Mouse (Mus musculus) MEL (cell line): ENCODE measurements around the gene Srpx2. TPM values are rescaled to one million over a fixed set of nuclear protein-coding genes. Genes with fewer than 3 reads are reported as not detected.
A peak's percentile ranks its signal among the peaks of the same experiment; 100 is the strongest.

Experiments
- DNase-seq: peaks from one replicate; pipeline ENCODE4 v3.0.0; 2011; ENCODE audit warnings: low read depth, low spot score
- H3K27ac ChIP-seq: 2 replicates; pipeline ENCODE4 v1.5.1; 2012; ENCODE audit warnings: low read depth, mild to moderate bottlenecking, control low read depth, low read length, moderate library complexity; ENCODE audit not compliant: control insufficient read depth
- H3K27me3 ChIP-seq, 2 experiments: fragments of 150-350 bp in 1 of 2; sonication (generic) in 1 of 2; 2 replicates each; pipeline ENCODE4 v1.6.1; 2012; ENCODE audit warnings: low read length in 2 of 2, mild to moderate bottlenecking in 2 of 2, improper control_type of control experiment in 1 of 2, moderate library complexity in 1 of 2; ENCODE audit not compliant: insufficient read depth in 2 of 2, control insufficient read depth in 1 of 2
- H3K36me3 ChIP-seq, 2 experiments: 2 replicates each; pipeline ENCODE4 v1.6.1; 2012 to 2014; ENCODE audit warnings: low read length in 2 of 2, improper control_type of control experiment in 1 of 2, inconsistent platforms in 1 of 2, mild to moderate bottlenecking in 1 of 2; ENCODE audit not compliant: insufficient read depth in 2 of 2, control insufficient read depth in 1 of 2
- H3K4me1 ChIP-seq, 2 experiments: fragments of 150-350 bp in 1 of 2; sonication (generic) in 1 of 2; 2 replicates each; pipeline ENCODE4 v1.6.1; 2012; ENCODE audit warnings: low read length in 2 of 2, improper control_type of control experiment in 1 of 2, mild to moderate bottlenecking in 1 of 2; ENCODE audit not compliant: insufficient read depth in 2 of 2, control insufficient read depth in 1 of 2
- H3K4me3 ChIP-seq, 2 experiments: fragments of 150-350 bp in 1 of 2; sonication (generic) in 1 of 2; 2 replicates each; pipeline ENCODE4 v1.5.1; 2012; ENCODE audit warnings: low read depth in 2 of 2, low read length in 2 of 2, mild to moderate bottlenecking in 2 of 2, moderate library complexity in 2 of 2, control low read depth in 1 of 2, improper control_type of control experiment in 1 of 2; ENCODE audit not compliant: control insufficient read depth in 1 of 2, insufficient read depth in 1 of 2
- H3K79me2 ChIP-seq: 2 replicates; pipeline ENCODE4 v1.6.1; 2012; ENCODE audit warnings: mild to moderate bottlenecking, low read length, moderate library complexity; ENCODE audit not compliant: control insufficient read depth, poor library complexity, insufficient read depth
- H3K9ac ChIP-seq: 2 replicates; pipeline ENCODE4 v1.6.1; 2012; ENCODE audit warnings: low read depth, mild to moderate bottlenecking, control low read depth, low read length, moderate library complexity; ENCODE audit not compliant: control insufficient read depth, poor library complexity, severe bottlenecking
- H3K9me3 ChIP-seq: fragments of 150-350 bp; sonication (generic); replicated peaks from 2 replicates; pipeline ENCODE4 v1.6.1; 2012; ENCODE audit warnings: mild to moderate bottlenecking, low read length, improper control_type of control experiment, moderate library complexity; ENCODE audit not compliant: insufficient read depth
- BHLHE40 ChIP-seq: IDR thresholded peaks from 2 replicates; pipeline ENCODE4 v1.6.1; 2012; ENCODE audit warnings: low read depth, mild to moderate bottlenecking, inconsistent platforms, low read length, improper control_type of control experiment, borderline replicate concordance
- CHD2 ChIP-seq: IDR thresholded peaks from 2 replicates; pipeline ENCODE4 v1.6.1; 2011; ENCODE audit warnings: low read length, improper control_type of control experiment
- CTCF ChIP-seq, 3 experiments: IDR thresholded peaks in 2 of 3; conservative IDR thresholded peaks in 1 of 3; 2 replicates each; pipeline ENCODE4 v1.5.1; 2011 to 2012; ENCODE audit warnings: low read length in 3 of 3, low read depth in 2 of 3, mild to moderate bottlenecking in 2 of 3, improper control_type of control experiment in 1 of 3, inconsistent platforms in 1 of 3, mixed read lengths in 1 of 3, moderate library complexity in 1 of 3; ENCODE audit not compliant: control insufficient read depth in 1 of 3, insufficient read depth in 1 of 3, poor library complexity in 1 of 3, severe bottlenecking in 1 of 3
- E2F4 ChIP-seq: IDR thresholded peaks from 2 replicates; pipeline ENCODE4 v1.6.1; 2011; ENCODE audit warnings: low read depth, low read length, improper control_type of control experiment, borderline replicate concordance
- EP300 ChIP-seq, 2 experiments: IDR thresholded peaks; 2 replicates each; pipeline ENCODE4 v1.6.1; 2011; ENCODE audit warnings: improper control_type of control experiment in 2 of 2, low read length in 2 of 2, low read depth in 1 of 2, mild to moderate bottlenecking in 1 of 2
- GATA1 ChIP-seq: IDR thresholded peaks from 2 replicates; pipeline ENCODE4 v1.6.1; 2011; ENCODE audit warnings: low read depth, low read length, improper control_type of control experiment
- JUND ChIP-seq: IDR thresholded peaks from 2 replicates; pipeline ENCODE4 v1.6.1; 2011; ENCODE audit warnings: low read depth, mild to moderate bottlenecking, improper control_type of control experiment, low read length
- KAT2A ChIP-seq: conservative IDR thresholded peaks from 2 replicates; pipeline ENCODE4 v1.6.1; 2012; ENCODE audit warnings: low read depth, low read length, improper control_type of control experiment, inconsistent platforms
- MAX ChIP-seq: IDR thresholded peaks from 2 replicates; pipeline ENCODE4 v1.6.1; 2011; ENCODE audit warnings: low read length, improper control_type of control experiment
- MAZ ChIP-seq: IDR thresholded peaks from 2 replicates; pipeline ENCODE4 v1.6.1; 2012; ENCODE audit warnings: low read depth, mild to moderate bottlenecking, inconsistent platforms, low read length, improper control_type of control experiment
- MEF2A ChIP-seq: IDR thresholded peaks from 2 replicates; pipeline ENCODE4 v1.6.1; 2014; ENCODE audit warnings: low read depth, mild to moderate bottlenecking, inconsistent platforms, low read length, improper control_type of control experiment; ENCODE audit not compliant: poor library complexity, insufficient replicate concordance, severe bottlenecking; ENCODE audit errors: extremely low read depth
- MXI1 ChIP-seq: IDR thresholded peaks from 2 replicates; pipeline ENCODE4 v1.6.1; 2011; ENCODE audit warnings: mild to moderate bottlenecking, low read depth, low read length, improper control_type of control experiment
- MYC ChIP-seq: IDR thresholded peaks from 2 replicates; pipeline ENCODE4 v1.6.1; 2011; ENCODE audit warnings: low read depth, mild to moderate bottlenecking, low read length, improper control_type of control experiment, moderate library complexity
- NRF1 ChIP-seq: IDR thresholded peaks from 2 replicates; pipeline ENCODE4 v1.6.1; 2014; ENCODE audit warnings: low read depth, mild to moderate bottlenecking, inconsistent platforms, low read length, improper control_type of control experiment, moderate library complexity; ENCODE audit not compliant: poor library complexity, insufficient read depth, severe bottlenecking
- POLR2A ChIP-seq, 2 experiments: IDR thresholded peaks; 2 replicates each; pipeline ENCODE4 v1.6.1; 2011 to 2012; ENCODE audit warnings: low read length in 2 of 2, mild to moderate bottlenecking in 2 of 2, control low read depth in 1 of 2, improper control_type of control experiment in 1 of 2, low read depth in 1 of 2, moderate library complexity in 1 of 2; ENCODE audit not compliant: control insufficient read depth in 1 of 2, insufficient read depth in 1 of 2, poor library complexity in 1 of 2
- POLR2AphosphoS2 ChIP-seq: IDR thresholded peaks from 2 replicates; pipeline ENCODE4 v1.6.1; 2011; ENCODE audit warnings: low read length, improper control_type of control experiment
- POLR2AphosphoS5 ChIP-seq: IDR thresholded peaks from 2 replicates; pipeline ENCODE4 v1.6.1; 2012; ENCODE audit warnings: low read depth, borderline replicate concordance, mild to moderate bottlenecking, inconsistent platforms, low read length, moderate library complexity, mixed read lengths
- RAD21 ChIP-seq: IDR thresholded peaks from 2 replicates; pipeline ENCODE4 v1.6.1; 2011; ENCODE audit warnings: mild to moderate bottlenecking, low read depth, low read length, improper control_type of control experiment
- RCOR1 ChIP-seq: IDR thresholded peaks from 2 replicates; pipeline ENCODE4 v1.6.1; 2012; ENCODE audit warnings: low read depth, mild to moderate bottlenecking, inconsistent platforms, low read length, improper control_type of control experiment
- SIN3A ChIP-seq: IDR thresholded peaks from 2 replicates; pipeline ENCODE4 v1.6.1; 2012; ENCODE audit warnings: low read length, improper control_type of control experiment, inconsistent platforms
- SMC3 ChIP-seq: IDR thresholded peaks from 2 replicates; pipeline ENCODE4 v1.6.1; 2011; ENCODE audit warnings: low read depth, low read length, improper control_type of control experiment
- TAL1 ChIP-seq: IDR thresholded peaks from 2 replicates; pipeline ENCODE4 v1.6.1; 2012; ENCODE audit warnings: mild to moderate bottlenecking, inconsistent platforms, low read length, moderate library complexity, mixed read lengths
- TCF12 ChIP-seq: IDR thresholded peaks from 2 replicates; pipeline ENCODE4 v1.6.1; 2014; ENCODE audit warnings: low read depth, mild to moderate bottlenecking, inconsistent platforms, low read length, improper control_type of control experiment, moderate library complexity
- USF1 ChIP-seq: IDR thresholded peaks from 2 replicates; pipeline ENCODE4 v1.6.1; 2014; ENCODE audit warnings: low read depth, mild to moderate bottlenecking, inconsistent platforms, low read length, improper control_type of control experiment, moderate library complexity
- USF2 ChIP-seq, 2 experiments: IDR thresholded peaks; 2 replicates each; pipeline ENCODE4 v1.6.1; 2011 to 2012; ENCODE audit warnings: improper control_type of control experiment in 2 of 2, low read length in 2 of 2, borderline replicate concordance in 1 of 2, inconsistent platforms in 1 of 2, low read depth in 1 of 2, mild to moderate bottlenecking in 1 of 2; ENCODE audit not compliant: insufficient read depth in 1 of 2
- ZC3H11A ChIP-seq: IDR thresholded peaks from 2 replicates; pipeline ENCODE4 v1.6.1; 2012; ENCODE audit warnings: low read depth, mild to moderate bottlenecking, inconsistent platforms, low read length, improper control_type of control experiment
- ZMIZ1 ChIP-seq: IDR thresholded peaks from 2 replicates; pipeline ENCODE4 v1.6.1; 2012; ENCODE audit warnings: low read depth, mild to moderate bottlenecking, inconsistent platforms, low read length, improper control_type of control experiment, moderate library complexity
- polyA plus RNA-seq, 2 experiments: library from polyadenylated mRNA; stranded (reverse) in 1 of 2; unstranded in 1 of 2; fragments of >175 nt in 1 of 2; fragments of >200 nt in 1 of 2; gene quantifications; 2 replicates each; pipeline versions ENCODE4 v1.2.1 to v1.2.4; 2012; ENCODE audit warnings: low replicate concordance in 2 of 2, low read depth in 1 of 2; ENCODE audit not compliant: insufficient read length in 2 of 2, insufficient read depth in 1 of 2, missing spikeins in 1 of 2
- total RNA-seq: library from RNA; depleted of rRNA; stranded (reverse); fragments of 300-350 nt; gene quantifications from 2 replicates; pipeline ENCODE4 v1.2.3, GENCODE M21; 2012

Srpx2 gene
- total and polyA plus RNA-seq, 3 experiments: not detected

DNA sequence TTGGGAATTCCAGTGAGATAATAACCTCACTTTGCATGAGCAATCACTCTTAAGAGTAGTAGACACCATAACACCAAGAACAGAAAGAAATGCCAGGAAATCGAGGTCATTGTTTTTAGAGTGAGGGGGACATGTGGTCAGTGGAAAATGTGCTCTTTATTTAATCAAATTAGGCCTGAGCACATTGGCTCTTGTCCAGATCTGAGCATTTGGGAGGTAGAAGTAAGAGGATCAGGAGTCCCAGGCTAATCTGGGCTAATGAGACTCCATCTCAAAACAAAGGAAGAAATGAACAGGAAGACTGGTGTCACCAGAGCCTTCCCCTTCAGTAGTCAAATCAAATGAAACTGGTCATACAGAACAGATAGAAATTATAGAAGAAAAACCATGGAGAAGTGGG lies 31.3 kb downstream of the Srpx2 start:
- no peak for DNase-seq
- H3K79me2 ChIP-seq: no peaks in the 10 kb centered on the region
- H3K27me3 ChIP-seq: no peaks in the 10 kb centered on the region; a peak in 2 of 4 replicates
- H3K9me3 ChIP-seq: no peaks in the 10 kb centered on the region
- H3K27ac ChIP-seq: no peak overlapping the region
- TF ChIP-seq CTCF (IDR thresholded peaks at IDR 0.05 in 2 of 3, conservative IDR thresholded peaks at IDR 0.05 in 1 of 3; ENCODE audit: control insufficient read depth in 1 of 3, insufficient read depth in 1 of 3, low read depth in 2 of 3, low read length in 3 of 3, poor library complexity in 1 of 3, severe bottlenecking in 1 of 3) (no peak), MXI1 (no peak), POLR2AphosphoS5 (no peak), NRF1 (no peak), POLR2A (IDR thresholded peaks at IDR 0.05; ENCODE audit: control insufficient read depth in 1 of 2, insufficient read depth in 1 of 2, low read depth in 1 of 2, low read length in 2 of 2, poor library complexity in 1 of 2) (no peak), TCF12 (no peak), USF2 (IDR thresholded peaks at IDR 0.05; ENCODE audit: borderline replicate concordance in 1 of 2, insufficient read depth in 1 of 2, low read depth in 1 of 2, low read length in 2 of 2) (no peak), MAZ (no peak), POLR2AphosphoS2 (no peak), CHD2 (no peak), GATA1 (no peak), KAT2A (no peak), RCOR1 (no peak), USF1 (no peak)
- peaks cover 6 to 9% of the 10 kb centered on the region in 2 experiments; a peak in 3 of 4 replicates for H3K4me1 ChIP-seq
- no peak overlapping the region for H3K9ac ChIP-seq
- H3K36me3 ChIP-seq: peaks cover 0 to 8% of the 10 kb centered on the region in 2 experiments; a peak in 2 of 4 replicates
- H3K4me3 ChIP-seq: no peak overlapping the region

GRCm38 (mm10) chrX:133947427-133947826 lies 39.2 kb downstream of the Srpx2 start:
- Histone ChIP-seq H3K27me3 (peaks cover 9 to 12% of the 10 kb centered on the region in 2 experiments), H3K9ac (no peak overlapping the region), H3K4me3 (no peak overlapping the region), H3K4me1 (no peaks in the 10 kb centered on the region), H3K9me3 (no peaks in the 10 kb centered on the region), H3K36me3 (no peaks in the 10 kb centered on the region), H3K79me2 (no peaks in the 10 kb centered on the region), H3K27ac (no peak overlapping the region)
- peak; percentile 88 for DNase-seq
- TF ChIP-seq RAD21: peak; percentile 100
- no peak for TF ChIP-seq MEF2A
- TF ChIP-seq ZC3H11A: peak; percentile 100
- TF ChIP-seq SIN3A: peak; percentile 50; the same call in 1 of the 2 replicates
- TF ChIP-seq TAL1: no peak
- peak; percentile 22; the same call in 1 of the 2 replicates for TF ChIP-seq MYC
- peak in 2 of 3 experiments; percentile 94 to 96 for TF ChIP-seq CTCF (IDR thresholded peaks at IDR 0.05 in 2 of 3, conservative IDR thresholded peaks at IDR 0.05 in 1 of 3; ENCODE audit: control insufficient read depth in 1 of 3, insufficient read depth in 1 of 3, low read depth in 2 of 3, low read length in 3 of 3, poor library complexity in 1 of 3, severe bottlenecking in 1 of 3)
- TF ChIP-seq E2F4: no peak
- 0 out of 4 replicates have a peak, but pooled peaks of 1 of the 2 experiments have one; percentile 2 for TF ChIP-seq EP300 (IDR thresholded peaks at IDR 0.05; ENCODE audit: low read depth in 1 of 2, low read length in 2 of 2)
- peak; percentile 76; the same call in 1 of the 2 replicates for TF ChIP-seq JUND
- TF ChIP-seq POLR2AphosphoS2: no peak
- no peak for TF ChIP-seq RCOR1
- TF ChIP-seq SMC3: peak; percentile 100
- peak; percentile 62; the same call in 1 of the 2 replicates for TF ChIP-seq BHLHE40
- no peak for TF ChIP-seq ZMIZ1
- TF ChIP-seq MAX: peak; percentile 39; the same call in 1 of the 2 replicates
